ENCODE assay signal across 8 mouse cellular contexts in the genomic region with DNA sequence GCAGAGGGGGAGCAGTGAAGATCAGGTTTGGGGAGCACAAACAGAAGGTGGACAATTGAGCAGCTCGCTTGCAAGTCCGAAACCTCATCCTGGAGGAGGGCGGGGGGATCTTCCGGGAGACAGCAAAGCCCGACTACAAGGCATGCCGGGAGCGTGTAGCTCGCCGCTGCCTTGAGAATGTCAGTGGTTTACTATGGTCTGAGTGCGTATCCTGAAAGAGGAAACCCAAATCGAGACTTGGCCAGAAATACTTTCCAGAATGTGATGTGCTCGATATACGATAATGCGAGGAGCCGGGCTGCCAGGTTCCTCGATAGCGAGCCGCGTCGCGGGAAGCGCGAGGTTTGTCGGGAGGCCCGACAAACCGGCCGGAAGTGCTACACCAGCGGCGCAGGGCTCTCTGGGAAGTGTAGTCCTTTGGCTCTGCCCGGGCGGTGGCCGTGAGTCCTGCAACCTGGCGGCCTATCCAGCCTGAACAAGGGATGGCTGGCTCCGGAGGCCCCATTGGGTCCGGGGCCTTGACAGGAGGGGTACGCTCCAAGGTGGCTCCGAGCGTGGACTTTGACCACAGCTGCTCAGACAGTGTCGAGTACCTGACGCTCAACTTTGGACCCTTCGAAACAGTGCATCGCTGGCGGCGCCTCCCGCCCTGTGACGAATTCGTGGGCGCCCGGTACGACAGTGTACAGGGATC. TPM values are rescaled to one million over a fixed set of nuclear protein-coding genes. Genes with fewer than 3 reads are reported as not detected.
DNase-seq lines count a peak whose midpoint lies in the region; ATAC-seq and TF ChIP-seq lines count a peak whose summit lies in the region.

TSS of gene Lztr1 (plus strand) at position 143 of the 694 bp plus-strand sequence.

- no peaks in the 10 kb centered on the region; the same call in 1 of the 2 replicates for H3K27me3 ChIP-seq in forebrain, embryonic 16.5 days (replicated peaks; ENCODE audit: control insufficient read depth, insufficient read depth, low read length)
- H3K27me3 ChIP-seq in lung, embryonic 14.5 days (ENCODE audit: insufficient read depth, low read length): no peaks in the 10 kb centered on the region
- H3K27me3 ChIP-seq in thymus, adult 2 months (ENCODE audit: control insufficient read depth, insufficient read depth, low read length): no peaks in the 10 kb centered on the region

- DNase-seq in ES-E14 (ENCODE audit: low read depth, low spot score): peak; percentile 78
- DNase-seq in cerebellum, adult 11-12 months: peak; percentile 89
- DNase-seq in heart, postnatal 36 days: peak; percentile 88 to 93
- peak; percentile 85 to 86 for DNase-seq in layer of hippocampus, adult 2 months (ENCODE audit: low spot score in 2 of 2)
- DNase-seq in lung, embryonic 14.5 days: peak; percentile 95
- peak; percentile 86 for DNase-seq in thymus, adult 2 months

- H3K36me3 ChIP-seq in ES-E14 (ENCODE audit: control insufficient read depth, insufficient read depth, low read length, poor library complexity, severe bottlenecking): peaks cover 2% of the 10 kb centered on the region; the same call in 1 of the 2 replicates
- no peaks in the 10 kb centered on the region for H3K36me3 ChIP-seq in forebrain, embryonic 16.5 days (ENCODE audit: control insufficient read depth, insufficient read depth)
- H3K36me3 ChIP-seq in lung, embryonic 14.5 days (ENCODE audit: insufficient read depth): peaks cover 24% of the 10 kb centered on the region
- H3K36me3 ChIP-seq in thymus, adult 2 months (ENCODE audit: control insufficient read depth, insufficient read depth, low read length): peaks cover 14% of the 10 kb centered on the region

- TF ChIP-seq CTCF in layer of hippocampus, adult 2 months (conservative IDR thresholded peaks at IDR 0.05): peak; percentile 46
- TF ChIP-seq CTCF in lung, embryonic 14.5 days (IDR thresholded peaks at IDR 0.05; ENCODE audit: low read depth): peak; percentile 21; the same call in 1 of the 2 replicates
- no peak for TF ChIP-seq CTCF in olfactory bulb, adult 2 months (IDR thresholded peaks at IDR 0.05; ENCODE audit: insufficient read depth, low read depth, low read length)
- no peak for TF ChIP-seq CTCF in thymus, adult 2 months (IDR thresholded peaks at IDR 0.05; ENCODE audit: borderline replicate concordance, control insufficient read depth, extremely low read depth, insufficient read depth, low read length, poor library complexity)

- no peaks in the 10 kb centered on the region for H3K9me3 ChIP-seq in ES-E14 (ENCODE audit: control insufficient read depth, insufficient read depth, low read depth, low read length)
- H3K9me3 ChIP-seq in forebrain, embryonic 16.5 days (ENCODE audit: control insufficient read depth, low read length): no peaks in the 10 kb centered on the region
- H3K9me3 ChIP-seq in lung, embryonic 14.5 days (ENCODE audit: low read depth, low read length): no peaks in the 10 kb centered on the region

- in situ Hi-C loops in ES-E14 (cut with MboI; ENCODE audit: low sequenced_read_pairs in 2 of 2, unreplicated experiment in 2 of 2): no loop called here

- peak; percentile 82 for TF ChIP-seq POLR2A in olfactory bulb, adult 2 months (IDR thresholded peaks at IDR 0.05; ENCODE audit: insufficient read depth, low read depth, low read length)
- TF ChIP-seq POLR2A in thymus, adult 2 months (IDR thresholded peaks at IDR 0.05; ENCODE audit: control insufficient read depth, extremely low read depth, insufficient read depth, low read length, poor library complexity): peak; percentile 55; the same call in 1 of the 2 replicates

- H3K27ac ChIP-seq in ES-E14 (ENCODE audit: insufficient read depth, low read depth, low read length, poor library complexity, severe bottlenecking): peak within 1 kb of the TSS; percentile 84
- peak within 1 kb of the TSS; percentile 85 for H3K27ac ChIP-seq in forebrain, embryonic 16.5 days (ENCODE audit: low read length)
- peak within 1 kb of the TSS; percentile 93 for H3K27ac ChIP-seq in layer of hippocampus, adult 2 months
- H3K27ac ChIP-seq in lung, embryonic 14.5 days (ENCODE audit: low read depth): peak within 1 kb of the TSS; percentile 85
- H3K27ac ChIP-seq in olfactory bulb, adult 2 months (ENCODE audit: insufficient read depth, low read depth, low read length): peak within 1 kb of the TSS; percentile 84
- peak within 1 kb of the TSS; percentile 28; the same call in 1 of the 2 replicates for H3K27ac ChIP-seq in thymus, adult 2 months (ENCODE audit: control insufficient read depth, insufficient read depth, low read length)

- peak within 1 kb of the TSS; percentile 84 to 89 for H3K4me3 ChIP-seq in ES-E14 (ENCODE audit: insufficient read depth in 1 of 2, low read depth in 1 of 2, low read length in 2 of 2, poor library complexity in 1 of 2, severe bottlenecking in 1 of 2)
- peak within 1 kb of the TSS; percentile 88 for H3K4me3 ChIP-seq in forebrain, embryonic 16.5 days (replicated peaks; ENCODE audit: low read length)
- peak within 1 kb of the TSS; percentile 82 for H3K4me3 ChIP-seq in layer of hippocampus, adult 2 months
- peak within 1 kb of the TSS; percentile 74 for H3K4me3 ChIP-seq in lung, embryonic 14.5 days (ENCODE audit: low read depth, low read length)
- peak within 1 kb of the TSS; percentile 83 for H3K4me3 ChIP-seq in olfactory bulb, adult 2 months (ENCODE audit: insufficient read depth, low read depth, low read length)
- peak within 1 kb of the TSS; percentile 78 for H3K4me3 ChIP-seq in thymus, adult 2 months (ENCODE audit: control insufficient read depth, insufficient read depth, low read length)

- WGBS in forebrain, embryonic 16.5 days: under 1% methylated on average over 50 of the region's 50 CpGs
- WGBS in lung, embryonic 14.5 days: 0% methylated on average over 50 of the region's 50 CpGs
- under 1% methylated on average over 50 of the region's 50 CpGs for WGBS in olfactory bulb, adult 2 months
- under 1% methylated on average over 50 of the region's 50 CpGs for WGBS in thymus, adult 2 months

- peak within 1 kb of the TSS; percentile 81 for H3K4me2 ChIP-seq in forebrain, embryonic 16.5 days (ENCODE audit: low read length)
- H3K4me2 ChIP-seq in lung, embryonic 14.5 days: peak within 1 kb of the TSS; percentile 83

- 0 out of 4 replicates have a peak, but pooled peaks cover 0 to 2% of the 10 kb centered on the region in 2 experiments for H3K4me1 ChIP-seq in ES-E14 (ENCODE audit: control insufficient read depth in 2 of 2, insufficient read depth in 2 of 2, low read length in 2 of 2, poor library complexity in 1 of 2)
- H3K4me1 ChIP-seq in forebrain, embryonic 16.5 days (replicated peaks; ENCODE audit: control insufficient read depth, insufficient read depth, low read length): peaks cover 16% of the 10 kb centered on the region
- H3K4me1 ChIP-seq in lung, embryonic 14.5 days (ENCODE audit: insufficient read depth): peaks cover 11% of the 10 kb centered on the region; the same call in 1 of the 2 replicates
- peaks cover 8% of the 10 kb centered on the region for H3K4me1 ChIP-seq in olfactory bulb, adult 2 months (ENCODE audit: control insufficient read depth, insufficient read depth, low read length)
- H3K4me1 ChIP-seq in thymus, adult 2 months (replicated peaks; ENCODE audit: control insufficient read depth, insufficient read depth, low read length): peaks cover 7% of the 10 kb centered on the region

- intact Hi-C loops in heart, postnatal 36 days (cut with DNase I): loop anchor here (2.0 kb wide), 2 partner anchors 22 to 104 kb away; partner anchors contain the start of genes Snap29 and Thap7

- peak within 1 kb of the TSS; percentile 89 for H3K9ac ChIP-seq in ES-E14 (ENCODE audit: insufficient read depth, low read depth, low read length, poor library complexity, severe bottlenecking)
- peak within 1 kb of the TSS; percentile 90 for H3K9ac ChIP-seq in forebrain, embryonic 16.5 days (replicated peaks; ENCODE audit: low read depth, low read length)
- peak within 1 kb of the TSS; percentile 88 for H3K9ac ChIP-seq in lung, embryonic 14.5 days

- ATAC-seq in forebrain, embryonic 16.5 days: peak; percentile 98
- peak; percentile 98 for ATAC-seq in lung, embryonic 14.5 days (ENCODE audit: insufficient read depth)

TF ChIP-seq in ES-E14, 5 proteins besides CTCF, POLR2A, EP300 and RAD21:
- TF ChIP-seq CHD2 (IDR thresholded peaks at IDR 0.05; ENCODE audit: low read depth, low read length) (peak; percentile 29), HCFC1 (IDR thresholded peaks at IDR 0.05; ENCODE audit: borderline replicate concordance, insufficient read depth, low read length) (peak; percentile 95), ZC3H11A (IDR thresholded peaks at IDR 0.05; ENCODE audit: borderline replicate concordance, low read depth, low read length) (no peak), ZNF384 (IDR thresholded peaks at IDR 0.05; ENCODE audit: low read depth, low read length) (no peak), MAFK (IDR thresholded peaks at IDR 0.05; ENCODE audit: insufficient read depth, low read depth, low read length) (no peak)

RNA-seq across cellular contexts. Expression of gene Lztr1, which starts in this region (rescaled TPM):
- 63.1 and 89.0 TPM in 2 replicates for total RNA-seq in ES-E14 (2012; rRNA removed)
- polyA plus RNA-seq in forebrain, embryonic 16.5 days (2015; fragmentation: Nextera tagmentation; extraction: Ambion mirVana): 130 and 150 TPM in 2 replicates
- total RNA-seq in heart, postnatal 36 days (2021): 10 to 100 TPM; 35.4 to 38.3 TPM
- 100 to 1,000 TPM; 186 to 201 TPM for total RNA-seq in layer of hippocampus, adult 2 months (2021)
- polyA plus RNA-seq in lung, embryonic 14.5 days (2014; fragmentation: Nextera tagmentation; extraction: Ambion mirVana): 78.4 and 80.0 TPM in 2 replicates
- not detected in 2 replicates for polyA plus RNA-seq in olfactory bulb, adult 2 months (2012; ENCODE audit: insufficient read depth, insufficient read length, low replicate concordance, missing spikeins)
- polyA plus RNA-seq in thymus, adult 2 months (2012; rRNA removed): 291 and 303 TPM in 2 replicates

Comparison
In these comparisons a context has a peak if more than half of its experiments do, and no peak if none do; other contexts are left out.
1. Peak in every context shown above with its lines: DNase-seq, ATAC-seq, H3K4me3 ChIP-seq and H3K27ac ChIP-seq.
2. H3K27ac ChIP-seq: peak in every context shown above with its lines; median percentile 93 in layer of hippocampus, adult 2 months; 85 in forebrain, embryonic 16.5 days; 85 in lung, embryonic 14.5 days; 84 in ES-E14; 84 in olfactory bulb, adult 2 months; 28 in thymus, adult 2 months.
3. CTCF ChIP-seq: peak in layer of hippocampus, adult 2 months (single experiment) and lung, embryonic 14.5 days (single experiment); none in olfactory bulb, adult 2 months (single experiment) and thymus, adult 2 months (single experiment).